Mouse (Mus musculus): ENCODE data around the gene Slc44a1.

Slc44a1 gene

DNA sequence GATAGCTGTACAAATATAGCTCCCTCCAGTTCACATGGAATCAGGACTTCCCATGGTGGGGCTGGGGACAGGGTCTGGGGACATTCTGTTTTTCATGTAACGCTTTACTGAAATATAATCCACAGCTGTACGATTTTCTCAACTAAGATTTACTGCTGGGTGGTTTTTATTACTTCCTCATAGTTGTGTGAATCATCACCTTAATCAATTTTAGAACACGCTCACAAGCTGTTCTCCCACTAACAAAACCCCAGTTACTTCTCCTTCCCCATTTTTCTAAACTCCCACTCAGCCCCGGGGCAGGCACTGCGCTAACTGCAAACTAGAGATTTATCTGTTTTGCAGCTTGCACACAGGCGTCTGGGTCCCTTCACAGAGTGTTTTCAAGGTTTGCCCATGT, 28.8 kb downstream of the Slc44a1 start:
- no peak for DNase-seq (ENCODE audit: low spot score)

DNA sequence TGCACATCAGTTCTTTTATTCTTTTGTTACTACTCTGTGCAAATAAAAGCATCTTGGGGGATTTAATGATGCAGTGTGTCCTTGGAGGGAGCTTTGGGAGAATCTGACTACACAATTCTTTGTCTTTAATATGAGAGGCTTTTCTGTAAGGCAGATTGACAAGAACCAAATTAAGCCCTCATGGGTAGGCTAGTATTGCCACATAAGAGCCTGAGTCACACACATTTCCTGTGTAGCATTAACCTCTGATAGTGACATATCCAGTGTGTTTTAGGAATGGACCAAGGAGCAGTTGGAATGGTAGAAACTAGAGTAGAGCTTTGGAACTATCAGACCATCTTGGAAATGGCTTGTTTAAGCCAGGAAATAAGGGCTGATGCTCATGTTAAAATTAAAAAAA, 33.9 kb downstream of the Slc44a1 start:
- no peak for DNase-seq (ENCODE audit: low spot score)

DNA sequence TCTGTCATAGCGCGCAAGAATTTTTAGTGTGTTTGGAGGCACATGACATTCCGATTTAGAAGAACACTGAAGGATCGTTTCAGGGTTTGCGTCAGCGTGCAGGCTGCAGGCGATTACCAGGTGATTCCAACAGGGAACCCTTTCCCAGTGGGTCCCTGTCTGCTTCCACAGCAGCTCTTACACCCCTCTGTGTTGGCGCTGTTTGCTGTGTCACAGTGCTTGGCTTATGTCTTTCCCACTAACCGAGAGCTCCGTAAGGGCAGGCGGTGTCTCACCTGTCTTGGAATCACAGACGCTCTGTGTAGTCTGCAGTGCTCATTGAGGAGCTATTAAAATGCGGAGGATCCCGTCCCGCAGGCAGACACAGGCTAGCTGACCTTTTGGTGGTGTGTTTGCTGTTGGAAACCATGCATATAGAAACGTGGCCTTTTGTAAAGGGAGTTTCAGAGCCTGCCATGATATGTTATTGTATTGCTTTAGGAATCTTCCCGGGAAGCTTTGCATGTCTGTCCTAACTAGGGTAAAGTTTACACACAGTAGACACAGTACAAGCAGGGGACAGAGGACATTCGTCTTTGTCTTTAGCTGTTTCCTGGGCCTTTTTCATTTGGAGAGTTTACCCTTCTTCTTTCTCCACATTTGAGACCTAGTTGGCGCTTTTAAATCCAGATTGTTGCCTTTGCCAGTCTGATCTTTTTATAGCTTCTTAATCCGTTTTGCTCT, 35.2 kb downstream of the Slc44a1 start:
- DNase-seq (ENCODE audit: low spot score): no peak

DNA sequence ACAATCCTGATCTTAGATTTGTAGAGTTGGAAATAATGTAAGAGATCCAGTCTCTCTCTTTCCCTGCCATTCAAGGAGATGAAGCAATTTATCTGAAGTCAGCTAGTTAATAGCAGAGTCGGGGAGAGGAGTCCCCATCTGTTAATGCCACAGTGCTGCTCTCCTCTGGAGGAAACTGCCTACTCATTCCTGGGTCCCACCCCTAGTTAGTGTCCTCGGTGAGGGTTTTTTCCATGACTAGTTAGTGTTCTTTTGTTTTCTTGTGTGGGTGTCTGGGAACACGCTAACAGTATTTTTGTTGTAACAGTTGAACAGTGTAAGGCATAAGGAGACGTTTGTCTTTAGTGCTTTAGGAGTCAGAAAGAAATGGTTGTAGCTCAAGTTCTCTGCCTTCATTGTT, 38.4 kb downstream of the Slc44a1 start:
- no peak for DNase-seq (ENCODE audit: low spot score)

DNA sequence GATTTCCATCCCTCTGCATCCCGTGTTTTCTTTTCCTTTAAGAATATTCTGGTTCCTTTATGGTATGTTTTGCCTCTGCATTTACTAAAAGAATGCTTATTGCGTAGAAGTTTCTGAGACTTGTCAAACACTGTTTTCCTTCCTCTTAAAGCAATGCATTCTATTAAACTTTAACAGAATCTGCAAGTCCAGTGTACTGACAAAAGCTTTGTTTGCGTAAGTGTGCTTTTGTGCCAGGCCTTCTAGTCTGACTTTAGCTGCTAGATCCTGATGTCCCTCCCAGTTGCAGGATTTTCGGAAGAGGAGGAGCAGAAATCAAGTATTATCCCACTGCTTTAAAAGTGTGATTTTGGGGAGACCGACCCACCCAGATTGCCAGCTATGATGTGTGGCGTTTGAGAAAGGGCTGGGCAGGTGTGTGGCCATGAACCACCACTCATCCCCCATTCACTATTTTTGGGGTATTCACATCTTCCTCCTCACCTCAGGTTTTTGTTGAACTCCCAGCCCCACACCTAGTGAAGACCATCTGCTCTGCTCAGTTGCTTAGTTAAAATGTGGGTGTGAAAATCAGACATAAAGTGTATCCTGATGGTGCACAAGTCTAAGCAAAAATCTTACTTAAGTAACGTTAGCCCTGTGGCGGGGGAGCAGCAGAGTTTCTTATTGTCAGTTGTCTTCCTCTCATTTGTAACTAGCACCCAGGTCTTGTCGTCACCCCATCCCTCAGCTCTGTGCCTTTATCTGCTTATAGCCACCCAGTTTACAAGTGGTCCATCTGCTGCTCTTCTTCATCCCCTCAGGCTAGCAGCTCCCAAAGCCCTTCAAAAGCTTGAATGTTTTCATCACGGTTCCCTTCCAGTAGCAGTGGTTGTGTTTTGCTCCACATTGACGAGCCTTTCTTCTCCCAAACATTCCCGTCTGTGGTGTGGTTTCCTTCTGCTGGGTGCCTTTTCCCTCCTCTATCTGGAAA, 47.3 kb downstream of the Slc44a1 start:
- no peak for DNase-seq (ENCODE audit: low spot score)

DNA sequence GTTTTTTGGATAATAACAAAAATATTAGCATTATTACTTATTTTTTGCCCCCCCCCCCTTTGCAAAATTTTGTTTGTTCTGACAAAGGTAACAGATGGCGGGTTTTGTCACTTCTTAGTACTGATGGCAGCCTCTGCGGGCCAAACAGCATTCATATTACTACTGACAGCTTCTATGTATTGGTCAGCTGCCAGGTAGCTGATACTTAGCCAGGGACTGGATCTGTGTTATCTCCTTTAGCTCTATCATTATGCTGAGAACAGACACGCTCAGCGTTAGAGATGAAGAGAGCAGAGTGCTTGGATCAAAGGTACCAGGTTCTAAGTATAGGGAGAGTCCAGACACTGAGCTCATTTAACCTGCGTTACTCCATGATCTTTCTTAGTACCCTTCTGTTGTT, 48.6 kb downstream of the Slc44a1 start:
- DNase-seq (ENCODE audit: low spot score): no peak

DNA sequence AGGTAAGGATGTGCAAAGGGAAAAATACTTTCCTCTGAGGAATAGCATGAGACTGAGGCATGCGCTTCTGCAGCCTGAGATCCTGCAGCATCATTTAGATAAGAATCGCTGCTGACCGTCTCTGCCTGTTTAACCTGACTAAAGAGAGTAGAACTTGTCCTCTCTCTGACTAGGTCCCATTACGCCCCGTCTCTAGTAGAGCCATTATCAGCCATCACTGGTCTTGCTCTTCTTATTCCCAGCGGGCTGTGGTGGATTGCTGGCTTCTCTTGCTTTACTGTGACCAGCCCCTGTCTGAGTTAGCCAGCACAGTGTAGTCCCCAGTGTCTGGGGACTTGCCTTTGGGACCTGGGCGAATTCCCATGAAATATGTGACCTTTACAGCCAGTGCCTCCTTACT, 50.2 kb downstream of the Slc44a1 start:
- DNase-seq (ENCODE audit: low spot score): no peak

DNA sequence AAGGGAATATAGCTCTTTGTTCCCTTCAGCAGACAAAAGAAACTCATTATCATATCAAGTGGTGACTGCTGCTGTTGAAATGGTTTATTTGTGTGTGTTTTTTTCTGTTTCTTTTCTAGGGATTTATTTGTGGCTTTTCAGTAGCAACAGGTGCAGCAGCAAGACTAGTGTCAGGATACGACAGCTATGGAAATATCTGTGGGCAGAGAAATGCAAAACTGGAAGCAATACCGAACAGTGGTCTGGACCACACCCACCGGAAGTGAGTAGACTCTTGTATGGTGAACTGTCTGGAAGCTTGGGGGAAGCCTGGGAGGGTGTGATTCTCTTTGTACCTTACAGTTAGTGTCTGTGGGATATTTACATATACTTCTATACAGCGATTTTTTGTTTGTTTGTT, 51.1 kb downstream of the Slc44a1 start:
- DNase-seq (ENCODE audit: low spot score): no peak

DNA sequence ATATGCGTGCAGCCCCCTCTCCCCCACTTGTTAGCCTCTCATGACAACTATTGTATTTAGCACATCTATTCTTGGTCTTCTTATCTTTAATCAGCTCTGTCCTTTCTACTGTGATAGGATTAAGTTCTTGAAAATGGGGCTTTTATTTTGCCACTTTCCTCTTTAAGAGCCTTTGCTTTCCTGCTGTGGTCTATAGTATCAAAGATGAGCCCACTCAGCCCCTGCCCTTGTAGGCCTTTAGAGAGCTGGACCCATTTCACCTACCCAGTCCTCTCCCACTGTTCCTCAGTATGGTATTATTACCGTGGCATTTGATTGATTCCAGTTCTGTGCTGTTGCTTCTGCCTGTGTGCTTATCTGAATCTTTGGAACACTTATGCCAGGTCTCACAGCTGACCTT, 55.4 kb downstream of the Slc44a1 start:
- DNase-seq (ENCODE audit: low spot score): no peak

DNA sequence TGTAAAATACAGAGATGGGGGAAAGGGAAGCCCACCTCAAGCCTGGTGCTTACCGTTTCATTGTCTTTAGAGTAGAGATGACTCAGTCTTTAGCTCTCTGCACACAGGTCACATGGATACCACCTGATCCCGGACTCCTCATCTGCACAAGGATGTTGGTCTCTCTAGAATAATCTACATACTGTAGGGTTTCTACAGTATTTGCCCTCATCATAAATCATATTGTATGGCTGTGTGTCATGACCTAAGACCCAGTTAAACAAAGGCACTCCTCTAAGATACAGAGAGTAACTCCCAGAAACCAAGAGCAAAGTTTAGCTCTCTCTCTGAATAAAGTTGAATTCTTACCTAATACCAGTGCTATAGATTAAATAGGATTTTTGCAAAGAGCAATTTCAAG, 62.6 kb downstream of the Slc44a1 start:
- DNase-seq (ENCODE audit: low spot score): no peak

DNA sequence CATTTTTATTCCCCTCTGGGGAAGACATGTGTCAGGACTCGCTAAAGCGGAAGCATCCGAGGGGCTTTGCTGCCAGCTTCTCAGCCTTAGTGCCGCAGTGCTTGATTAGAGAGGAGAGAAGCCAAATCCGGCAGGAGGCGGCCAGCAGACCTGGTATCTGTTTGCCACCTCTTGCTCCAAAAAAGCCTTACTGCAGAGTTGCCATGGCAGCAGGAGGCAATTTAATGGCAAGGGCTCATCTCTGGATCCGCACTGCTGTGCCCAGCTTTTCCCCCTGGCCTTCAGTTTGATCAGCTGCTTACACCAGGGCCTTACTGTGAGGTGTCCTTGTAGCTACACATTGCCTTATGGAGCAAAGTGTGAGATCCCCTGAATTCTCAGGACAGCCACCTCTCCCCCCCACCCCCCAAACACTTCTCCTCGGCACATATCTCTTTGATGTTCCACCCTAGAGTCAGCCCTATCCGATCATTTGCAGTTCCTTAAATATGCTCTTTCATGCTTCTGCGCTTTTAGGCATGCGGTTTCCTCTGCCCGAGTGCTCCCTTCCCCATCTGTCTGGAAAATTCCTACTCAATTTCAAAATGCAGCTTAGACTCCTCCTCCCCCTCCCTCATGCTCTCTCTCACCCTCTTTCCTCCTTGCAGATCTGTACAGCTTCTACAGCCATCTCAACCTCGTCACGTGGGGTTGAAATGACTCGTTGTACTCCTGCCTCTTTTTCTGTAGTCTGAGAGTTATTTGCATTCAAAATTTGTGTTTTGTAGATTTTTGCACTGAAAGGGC, 72.1 kb downstream of the Slc44a1 start:
- DNase-seq (ENCODE audit: low spot score): no peak

DNA sequence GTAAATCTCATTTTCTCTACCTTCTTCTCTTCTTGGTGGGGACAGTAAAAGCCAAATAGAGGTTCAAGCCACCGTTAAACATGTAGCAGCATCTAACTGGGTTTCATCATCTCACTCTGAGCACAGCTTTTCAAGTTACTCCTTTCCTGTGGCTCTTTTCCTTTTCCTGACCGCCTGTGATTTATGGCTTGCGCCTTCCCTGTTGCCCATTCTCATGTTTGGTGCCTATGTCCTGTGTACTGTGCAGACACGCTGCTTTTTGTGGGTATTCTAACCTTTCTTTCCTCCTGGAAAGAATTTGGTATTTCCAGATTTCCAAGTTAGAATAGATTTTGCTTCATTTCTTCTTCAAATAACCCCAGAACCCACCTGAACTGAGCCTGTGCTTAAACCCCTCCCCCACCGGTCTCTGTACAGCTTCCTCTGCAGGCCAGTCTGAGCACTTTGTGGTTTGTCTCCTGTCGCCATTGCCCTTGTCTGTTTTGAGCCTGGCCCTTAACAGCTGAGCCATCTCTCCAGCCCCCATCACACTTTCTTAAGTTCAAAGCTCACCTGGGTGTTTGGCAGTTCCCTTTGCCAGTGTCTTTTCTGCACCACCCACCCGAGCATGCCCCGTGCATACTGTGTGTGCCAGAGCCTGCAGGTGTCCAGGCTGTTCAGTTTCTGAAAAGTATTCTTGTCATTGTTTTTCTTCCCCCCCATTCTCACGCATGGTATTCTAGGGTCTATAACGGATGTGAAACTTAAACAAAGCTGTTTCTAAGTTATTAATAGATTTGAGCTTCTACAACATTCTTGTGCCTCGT, 73.3 kb downstream of the Slc44a1 start:
- no peak for DNase-seq (ENCODE audit: low spot score)

DNA sequence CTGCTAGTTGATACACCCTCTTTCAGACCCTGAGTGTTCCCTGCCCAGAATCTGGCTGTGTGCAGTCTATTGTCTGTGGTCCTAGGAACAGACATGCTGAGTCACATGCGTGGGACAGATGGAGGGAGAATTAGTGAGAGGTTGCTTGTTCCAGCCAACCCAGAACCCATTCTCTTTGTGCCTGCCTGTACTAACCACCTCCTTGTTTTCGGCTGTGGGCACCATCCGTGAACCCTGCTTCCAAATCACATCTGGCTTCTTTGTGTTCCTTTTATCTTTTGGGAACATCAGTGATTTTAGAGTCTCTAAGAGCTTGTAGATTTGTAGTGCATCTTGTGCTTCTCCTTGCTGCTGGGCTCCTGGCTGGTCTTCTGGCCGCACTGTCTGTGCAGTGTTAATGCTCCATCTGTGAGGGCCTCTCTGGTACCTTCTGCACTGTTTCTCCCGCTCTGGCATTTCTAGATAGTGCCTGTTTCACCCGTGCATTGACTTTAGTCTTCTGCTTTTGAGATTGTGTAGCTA, 75.9 kb downstream of the Slc44a1 start:
- DNase-seq (ENCODE audit: low spot score): no peak

DNA sequence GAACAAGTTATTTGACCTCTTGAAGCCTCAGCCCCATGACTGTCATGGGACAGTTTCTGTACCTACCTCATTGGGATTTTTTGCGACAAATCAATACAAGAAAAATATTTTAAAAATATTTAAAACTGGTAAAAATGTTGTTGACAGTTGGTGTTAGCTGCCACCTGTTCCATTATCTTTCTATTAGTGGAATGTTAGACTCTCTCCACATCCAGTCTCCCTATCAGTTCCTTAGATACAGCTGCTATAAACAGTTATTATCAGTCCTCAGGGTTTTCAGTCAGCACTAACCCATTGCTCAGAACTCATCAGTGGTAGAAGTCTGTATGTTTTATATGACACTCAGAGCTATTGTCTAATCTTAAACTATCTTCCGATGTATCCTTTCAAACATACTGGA, 79.2 kb downstream of the Slc44a1 start:
- no peak for DNase-seq (ENCODE audit: low spot score)

DNA sequence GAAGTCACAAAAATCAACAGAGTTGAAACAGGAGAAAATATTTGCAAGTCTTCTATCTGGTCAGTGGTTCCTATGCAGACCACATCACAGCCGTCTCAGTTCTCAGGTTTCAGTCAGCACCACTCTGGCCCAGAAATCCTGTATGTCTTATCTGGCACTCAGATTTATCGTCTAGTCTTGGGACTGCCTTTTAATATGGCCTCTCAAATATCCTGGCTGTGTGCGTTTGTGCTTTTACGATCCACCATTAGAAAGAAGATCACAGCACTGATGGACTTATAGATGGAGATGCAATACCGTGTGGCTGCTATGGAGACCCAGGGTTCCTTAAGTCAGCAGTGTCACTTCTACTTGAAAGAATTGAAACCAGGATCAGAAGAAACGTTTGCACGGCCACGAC, 80.8 kb downstream of the Slc44a1 start:
- DNase-seq (ENCODE audit: low spot score): no peak

DNA sequence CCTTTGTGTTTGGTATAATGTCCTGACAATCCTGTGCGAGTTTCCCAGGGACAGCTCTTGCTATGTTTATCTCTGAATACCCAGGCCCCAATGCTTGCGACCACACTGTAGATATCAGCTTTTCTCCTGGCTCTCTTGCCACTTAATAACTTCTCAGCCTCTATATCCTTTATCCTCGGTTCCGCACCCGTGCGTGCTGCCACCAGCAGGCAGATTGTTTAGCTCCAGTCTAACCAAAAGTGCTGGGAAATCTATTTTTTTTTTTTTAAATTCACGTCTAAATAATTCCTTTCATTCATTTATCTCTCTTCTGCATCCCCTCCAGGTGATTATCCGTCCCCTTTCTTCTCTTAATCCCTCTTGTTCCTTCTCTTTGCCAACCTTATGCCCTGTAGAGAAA, 82.4 kb downstream of the Slc44a1 start:
- no peak for DNase-seq (ENCODE audit: low spot score)

DNA sequence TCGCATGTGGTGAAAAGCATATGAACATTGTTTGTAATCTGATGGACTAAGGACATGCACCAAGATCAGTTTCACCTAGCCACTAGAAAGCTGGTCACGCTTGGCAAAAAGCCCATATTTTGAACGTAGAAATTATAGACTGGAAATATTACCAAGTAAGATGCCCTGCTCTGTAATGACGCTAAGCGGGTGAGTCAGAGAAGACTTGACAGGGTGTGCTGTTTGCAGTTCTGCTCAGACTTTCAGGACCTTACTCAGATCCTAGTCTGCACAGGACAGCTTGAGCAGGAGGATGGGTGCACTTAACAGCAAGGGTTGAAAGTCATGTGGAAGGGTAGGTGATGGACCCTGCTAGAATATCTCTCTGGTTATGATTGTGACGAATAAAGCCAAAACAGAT, 85.3 kb downstream of the Slc44a1 start:
- no peak for DNase-seq (ENCODE audit: low spot score)

DNA sequence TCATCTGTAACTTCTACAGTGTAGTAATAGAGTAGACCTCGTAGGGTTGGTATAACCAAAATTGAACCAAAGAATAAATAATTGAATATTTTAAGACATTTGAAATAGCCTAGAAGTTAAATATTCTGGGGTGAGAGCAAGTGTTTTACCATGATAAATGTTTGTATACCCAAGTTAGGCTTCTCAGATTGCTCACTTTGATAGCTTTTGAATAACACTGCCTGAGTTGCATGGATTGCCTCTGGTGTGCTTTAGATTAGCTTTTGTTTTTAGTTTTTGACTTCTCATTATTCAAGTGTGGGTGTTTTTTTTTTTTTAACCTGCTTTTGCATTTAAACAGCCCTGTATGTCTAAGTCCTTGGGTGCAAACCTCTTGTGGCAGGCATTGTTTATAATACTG, 85.8 kb downstream of the Slc44a1 start:
- DNase-seq (ENCODE audit: low spot score): no peak

DNA sequence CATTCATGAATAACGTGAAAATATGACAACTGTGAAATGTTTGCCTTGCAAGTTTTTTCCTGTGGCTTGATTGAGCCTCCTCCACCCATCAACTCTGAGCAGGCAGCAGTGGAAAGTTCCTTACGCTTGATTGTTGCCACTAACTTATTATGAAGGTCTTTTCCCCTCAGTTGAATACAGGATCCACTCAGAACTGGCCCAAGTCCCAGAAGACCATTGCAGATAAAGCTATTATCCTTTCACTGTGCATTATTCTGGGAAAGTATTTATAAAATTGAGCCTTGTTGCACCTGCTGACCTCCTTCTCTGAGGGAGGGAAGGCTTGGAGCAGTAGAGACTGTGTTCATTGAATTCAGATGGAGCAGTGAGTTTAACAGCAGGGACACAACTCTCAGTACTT, 86.2 kb downstream of the Slc44a1 start:
- DNase-seq (ENCODE audit: low spot score): no peak

DNA sequence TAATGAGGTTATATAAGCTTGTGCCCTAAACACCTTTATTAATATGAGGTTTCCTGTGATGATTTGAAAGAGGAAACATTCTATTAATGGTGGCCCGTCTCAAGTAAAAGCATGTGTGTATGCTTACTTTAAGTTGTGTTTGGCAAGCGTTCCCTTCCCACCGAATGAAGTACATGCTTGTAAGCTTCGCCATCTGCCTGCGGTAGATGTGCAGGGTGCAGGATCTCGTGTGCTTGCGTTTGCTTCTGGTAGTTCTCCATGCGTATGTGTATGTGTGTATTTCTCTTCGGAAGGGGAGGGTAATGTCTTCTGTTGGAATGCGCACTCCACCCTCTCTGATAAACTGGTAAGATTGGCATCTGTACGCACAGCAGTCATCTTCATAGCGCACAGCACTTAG, 95.6 kb downstream of the Slc44a1 start:
- DNase-seq (ENCODE audit: low spot score): no peak

DNA sequence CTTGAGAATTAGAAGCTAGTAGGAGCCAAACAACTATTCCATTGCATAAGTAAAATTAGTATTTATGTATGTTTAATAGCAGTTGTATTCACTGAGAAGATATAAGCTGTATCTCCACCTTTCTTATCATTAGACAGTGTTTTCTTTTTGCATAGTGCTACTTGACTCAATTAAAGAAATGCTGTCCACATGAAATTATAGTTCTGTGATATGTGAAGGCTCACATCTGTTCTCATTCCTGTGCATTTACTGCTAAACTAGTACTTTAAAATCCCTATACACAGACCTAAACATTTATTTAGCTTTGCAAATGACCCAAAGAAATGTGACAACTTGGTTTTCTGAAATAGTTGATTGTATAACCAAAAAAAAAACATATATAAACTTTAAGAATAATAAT, 96.9 kb downstream of the Slc44a1 start:
- no peak for DNase-seq (ENCODE audit: low spot score)

DNA sequence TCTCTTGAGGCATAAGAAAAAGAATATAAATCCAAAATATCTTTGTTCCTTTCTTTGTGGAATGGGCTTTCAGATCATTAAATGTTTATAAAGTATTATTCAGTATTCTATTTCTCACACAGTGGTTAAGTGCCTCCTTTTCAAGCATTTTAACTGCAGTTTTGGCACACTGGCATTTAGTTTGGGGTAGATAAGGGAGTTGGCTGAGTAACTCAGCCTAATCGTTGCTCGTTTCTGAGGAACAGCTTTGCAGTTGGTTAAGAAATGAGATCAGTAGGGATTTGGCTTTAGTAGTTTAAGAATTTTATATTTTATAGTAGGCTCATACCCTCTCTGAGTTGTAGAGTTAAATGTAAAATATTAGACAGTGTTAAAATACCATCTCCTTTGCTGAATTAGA, 97.3 kb downstream of the Slc44a1 start:
- no peak for DNase-seq (ENCODE audit: low spot score)
